ENCODE assay signal across 28 mouse cellular contexts in genomic region chr16:21984091-21984490, GRCm38 (mm10). TPM values are rescaled to one million over a fixed set of nuclear protein-coding genes. Genes with fewer than 3 reads are reported as not detected.
A peak's percentile ranks its signal among the peaks of the same experiment; 100 is the strongest.
DNase-seq lines count a peak whose midpoint lies in the region; ATAC-seq and TF ChIP-seq lines count a peak whose summit lies in the region.
"Had no signal": no experiment of that assay in that cellular context is flagged by ENCODE, and none has a peak within 500 bp of the region (broad histone marks: within the 10 kb centered on the region; RNA-seq: fewer than 3 reads in every experiment).

No protein-coding gene starts in this region.

- H3K4me2 ChIP-seq in forebrain, embryonic 15.5 days (replicated peaks) = no peak overlapping the region
- H3K4me2 ChIP-seq: embryonic facial prominence, embryonic 13.5 days; embryonic facial prominence, embryonic 15.5 days; forebrain, embryonic 12.5 days had no signal

- TF ChIP-seq CTCF in E14TG2a.4 (conservative IDR thresholded peaks at IDR 0.05; ENCODE audit: low read length) = no peak

- no peaks in the 10 kb centered on the region for H3K27me3 ChIP-seq in E14TG2a.4 (ENCODE audit: insufficient read depth, low read length)
- no peaks in the 10 kb centered on the region for H3K27me3 ChIP-seq in forebrain, embryonic 15.5 days
- H3K27me3 ChIP-seq: CH12.LX; embryonic facial prominence, embryonic 13.5 days; embryonic facial prominence, embryonic 15.5 days; forebrain, embryonic 12.5 days had no signal

- H3K9me3 ChIP-seq in E14TG2a.4 (ENCODE audit: low read length) (peaks cover 23% of the 10 kb centered on the region), ES-E14 (ENCODE audit: control insufficient read depth, insufficient read depth, low read depth, low read length) (no peaks in the 10 kb centered on the region)
- H3K9me3 ChIP-seq in forebrain, embryonic 15.5 days = no peaks in the 10 kb centered on the region
- H3K9me3 ChIP-seq: embryonic facial prominence, embryonic 13.5 days; embryonic facial prominence, embryonic 15.5 days; forebrain, embryonic 10.5 days; forebrain, embryonic 12.5 days had no signal

- H3K4me3 ChIP-seq in E14TG2a.4 (replicated peaks; ENCODE audit: low read length) (peak overlapping the region; percentile 29; the same call in 1 of the 2 replicates), ES-E14 (ENCODE audit: insufficient read depth in 1 of 2, low read depth in 1 of 2, low read length in 2 of 2, poor library complexity in 1 of 2, severe bottlenecking in 1 of 2) (peak overlapping the region; percentile 8 to 38; a peak in 3 of 4 replicates)
- H3K4me3 ChIP-seq in forebrain, embryonic 15.5 days = no peak overlapping the region
- H3K4me3 ChIP-seq: embryonic facial prominence, embryonic 13.5 days; embryonic facial prominence, embryonic 15.5 days; erythroblast, embryonic 14.5 days; forebrain, embryonic 10.5 days; forebrain, embryonic 12.5 days had no signal

- H3K36me3 ChIP-seq in E14TG2a.4 (ENCODE audit: insufficient read depth, low read length) (peaks cover 30% of the 10 kb centered on the region), ES-E14 (ENCODE audit: control insufficient read depth, insufficient read depth, low read length, poor library complexity, severe bottlenecking) (peaks cover 3% of the 10 kb centered on the region; the same call in 1 of the 2 replicates)
- no peaks in the 10 kb centered on the region for H3K36me3 ChIP-seq in forebrain, embryonic 15.5 days
- H3K36me3 ChIP-seq: embryonic facial prominence, embryonic 13.5 days; embryonic facial prominence, embryonic 15.5 days; forebrain, embryonic 10.5 days; forebrain, embryonic 12.5 days had no signal

- DNase-seq in ES-E14 (ENCODE audit: low read depth, low spot score) = no peak
- DNase-seq in ZHBTc4 (ENCODE audit: low read depth, low spot score) = peak; percentile 55
- no peak for DNase-seq in retina, embryonic 14.5 days (ENCODE audit: low spot score)
- DNase-seq: adrenal gland, adult 2 months; adrenal gland, postnatal 10 days; adrenal gland, postnatal 25 days; B cell, adult 2 months; cerebellum, adult 11 months; cerebellum, adult 18-20 months; cerebellum, adult 8-10 months; cerebellum, adult 9-11 months; cerebellum, postnatal 14 days; cerebellum, postnatal 36 days; embryo, embryonic 11 days; forebrain, postnatal 0 days had no signal

- ATAC-seq in forebrain, embryonic 15.5 days (replicated peaks) = no peak
- ATAC-seq: CD4-positive, CD25-positive, alpha-beta regulatory T cell, adult 4 months; forebrain, embryonic 14.5 days; forebrain, postnatal 0 days had no signal

- H3K4me1 ChIP-seq in E14TG2a.4 (replicated peaks; ENCODE audit: low read depth, low read length) = peaks cover 81% of the 10 kb centered on the region
- peaks cover 0 to 6% of the 10 kb centered on the region in 2 experiments; a peak in 2 of 4 replicates for H3K4me1 ChIP-seq in ES-E14 (ENCODE audit: control insufficient read depth in 2 of 2, insufficient read depth in 2 of 2, low read length in 2 of 2, poor library complexity in 1 of 2)
- H3K4me1 ChIP-seq in forebrain, embryonic 15.5 days = no peaks in the 10 kb centered on the region
- H3K4me1 ChIP-seq: embryonic facial prominence, embryonic 13.5 days; embryonic facial prominence, embryonic 15.5 days; forebrain, embryonic 10.5 days; forebrain, embryonic 12.5 days had no signal

- H3K9ac ChIP-seq in ES-E14 (ENCODE audit: insufficient read depth, low read depth, low read length, poor library complexity, severe bottlenecking) = peak overlapping the region; percentile 1; the same call in 1 of the 2 replicates
- H3K9ac ChIP-seq in forebrain, embryonic 15.5 days (replicated peaks) = no peak overlapping the region
- H3K9ac ChIP-seq: embryonic facial prominence, embryonic 13.5 days; embryonic facial prominence, embryonic 15.5 days; forebrain, embryonic 12.5 days; forebrain, postnatal 0 days had no signal

- in situ Hi-C loops in ES-E14 (cut with MboI; ENCODE audit: low sequenced_read_pairs in 2 of 2, unreplicated experiment in 2 of 2) = no loop called here

- WGBS in forebrain, embryonic 15.5 days = 87% methylated on average over 12 of the region's 12 CpGs

- H3K27ac ChIP-seq in ES-E14 (ENCODE audit: insufficient read depth, low read depth, low read length, poor library complexity, severe bottlenecking) = peak overlapping the region; percentile 75
- H3K27ac ChIP-seq in forebrain, embryonic 15.5 days (replicated peaks) = no peak overlapping the region
- H3K27ac ChIP-seq: embryonic facial prominence, embryonic 13.5 days; embryonic facial prominence, embryonic 15.5 days; forebrain, embryonic 10.5 days; forebrain, embryonic 12.5 days had no signal

TF ChIP-seq in ES-E14, 5 proteins besides CTCF, POLR2A, EP300 and RAD21:
- TF ChIP-seq ZNF384 (IDR thresholded peaks at IDR 0.05; ENCODE audit: low read depth, low read length) = no peak
- no peak for TF ChIP-seq CHD2 (IDR thresholded peaks at IDR 0.05; ENCODE audit: low read depth, low read length)
- no peak for TF ChIP-seq MAFK (IDR thresholded peaks at IDR 0.05; ENCODE audit: insufficient read depth, low read depth, low read length)
- no peak for TF ChIP-seq HCFC1 (IDR thresholded peaks at IDR 0.05; ENCODE audit: borderline replicate concordance, insufficient read depth, low read length)

RNA-seq across cellular contexts. Expression of gene Liph, which starts 11.4 kb away (rescaled TPM):
- total RNA-seq in ES-E14 (2012; rRNA removed) = 24.5 and 32.5 TPM in 2 replicates
- polyA plus RNA-seq in forebrain, embryonic 15.5 days (2015; fragmentation: Nextera tagmentation; extraction: Ambion mirVana) = 0.56 and 0.76 TPM in 2 replicates
- total RNA-seq: common myeloid progenitor, adult 5-6 weeks; MEL had no signal
- polyA plus RNA-seq: adrenal gland, adult 2 months; embryonic facial prominence, embryonic 11.5 days had no signal

RNA-seq across cellular contexts. Expression of gene Senp2, which starts 25.2 kb away (rescaled TPM):
- total RNA-seq in ES-E14 (2012; rRNA removed) = 51.4 and 59.1 TPM in 2 replicates
- polyA plus RNA-seq in forebrain, embryonic 15.5 days (2015; fragmentation: Nextera tagmentation; extraction: Ambion mirVana) = 49.2 and 53.3 TPM in 2 replicates

RNA-seq across cellular contexts. Expression of gene Tmem41a, which starts 36.7 kb away (rescaled TPM):
- 26.9 and 28.8 TPM in 2 replicates for total RNA-seq in ES-E14 (2012; rRNA removed)
- polyA plus RNA-seq in forebrain, embryonic 15.5 days (2015; fragmentation: Nextera tagmentation; extraction: Ambion mirVana) = 28.9 and 30.4 TPM in 2 replicates
